Mouse (Mus musculus) right cerebral cortex, postnatal 36 days (tissue): ENCODE data around the gene Sin3a.

Experiments used
- DNase-seq, 2 experiments: peaks; one replicate each; pipeline ENCODE4 v3.0.0; 2022; ENCODE audit warnings: low spot score in 2 of 2, mixed read lengths in 1 of 2

Sin3a gene

DNA sequence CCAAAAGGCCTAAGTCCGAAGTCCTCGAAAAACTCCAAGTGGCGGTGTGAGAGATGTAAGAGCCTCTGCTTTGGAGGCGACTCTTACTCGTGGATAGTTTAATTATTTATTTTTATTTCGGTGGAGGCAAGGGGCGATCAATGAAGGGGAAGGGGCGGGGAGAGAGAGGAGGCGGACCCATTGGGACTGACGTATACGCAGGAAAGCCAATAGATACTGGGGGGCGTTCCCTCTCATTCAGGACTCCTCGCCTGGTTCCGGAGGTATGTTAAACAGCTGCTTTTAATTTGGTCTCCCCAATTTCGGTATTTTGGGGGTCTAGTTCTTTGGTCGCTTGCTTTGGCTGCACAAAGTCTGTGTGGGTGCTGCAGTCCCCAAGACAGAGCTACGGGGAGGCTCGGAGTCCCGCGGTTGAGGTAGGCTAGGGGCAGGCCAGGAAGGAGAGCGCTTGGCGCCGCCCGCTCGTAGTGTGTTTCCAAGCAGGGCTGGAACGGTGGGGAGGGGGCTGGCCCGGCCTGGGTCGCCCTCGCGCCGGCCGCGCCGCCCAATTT is at the start of gene Sin3a:
Gene Sin3a, plus strand, starts transcription at position 240 of the 551 bp plus-strand sequence.
- peak; percentile 51 to 65 for DNase-seq

DNA sequence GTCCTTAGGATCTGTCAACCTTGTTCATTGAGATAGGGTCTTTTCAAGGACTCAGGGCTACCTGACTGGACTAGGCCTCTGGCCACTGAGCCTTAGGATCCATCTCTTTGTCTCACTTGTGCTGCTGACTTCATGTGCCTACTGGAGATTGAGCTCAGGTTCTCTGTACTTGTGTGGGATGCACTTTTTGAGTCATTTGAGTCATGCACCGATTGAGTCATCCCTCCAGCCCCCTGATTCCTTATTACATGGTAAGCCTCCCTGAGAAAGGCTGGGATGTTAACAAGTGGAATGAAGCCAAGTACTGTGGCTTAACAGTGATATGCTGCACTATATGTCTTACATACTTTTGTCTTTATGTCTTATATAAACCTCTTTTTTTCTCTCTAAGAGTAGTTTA is 40.1 kb upstream of the Sin3a start:
- peak; percentile 24 to 42 for DNase-seq

DNA sequence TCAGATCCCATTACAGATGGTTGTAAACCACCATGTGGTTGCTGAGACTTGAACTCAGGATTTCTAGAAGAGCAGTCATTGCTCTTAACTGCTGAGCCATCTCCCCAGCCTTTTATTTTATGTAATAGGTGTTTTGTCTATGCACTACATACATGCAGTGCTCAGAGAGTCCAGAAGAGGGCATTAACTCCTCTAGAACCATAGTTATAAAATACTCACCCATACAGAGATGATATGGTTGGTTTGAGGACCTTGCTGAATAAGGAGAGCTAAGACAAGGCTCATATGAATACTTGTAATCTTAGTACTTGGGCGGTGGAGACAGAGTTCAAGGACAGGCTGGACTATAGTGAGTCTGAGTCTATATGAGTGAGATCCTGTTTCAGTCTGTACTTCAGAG is 15.6 kb upstream of the Sin3a start:
- DNase-seq, result peak; percentile 16 to 26

DNA sequence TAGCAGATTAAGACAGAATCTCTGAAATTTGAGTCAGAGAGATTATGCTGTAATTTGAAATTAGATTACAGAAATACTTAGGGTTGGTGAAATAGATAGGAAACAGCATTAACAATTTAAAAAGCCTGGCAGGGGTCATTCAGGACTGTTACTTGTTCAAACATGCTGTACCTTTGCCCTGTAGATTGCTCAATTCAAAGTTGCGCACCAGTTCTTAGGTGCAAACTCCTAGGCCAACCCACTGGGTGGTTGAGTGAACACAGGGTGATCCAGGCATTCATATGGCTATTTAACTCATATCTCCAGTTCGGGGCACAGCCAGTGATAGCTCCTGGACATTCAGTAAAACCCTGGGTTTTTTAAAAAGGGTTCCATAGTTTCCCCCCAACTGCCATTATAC is 7.7 kb upstream of the Sin3a start:
- DNase-seq, result no peak

DNA sequence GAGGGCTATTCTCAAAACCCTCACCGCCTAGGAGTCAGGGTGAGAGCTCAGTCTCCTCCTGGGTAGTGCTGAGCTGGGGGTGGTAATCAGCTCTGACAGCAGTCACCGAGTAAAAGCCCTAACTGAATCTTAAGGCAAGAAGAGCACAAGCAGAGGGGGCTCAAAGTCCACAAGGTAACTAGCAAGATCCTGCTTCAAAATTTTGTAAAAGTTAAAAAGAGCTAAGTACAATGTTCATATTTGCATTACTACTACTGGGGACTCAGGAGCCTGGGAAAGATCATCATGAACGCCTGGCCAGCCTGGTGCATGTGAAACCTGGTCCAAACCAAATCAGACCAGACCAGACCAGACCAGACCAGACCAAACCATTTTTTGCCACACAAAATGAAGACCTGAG is 3.6 kb upstream of the Sin3a start:
- DNase-seq, result no peak

DNA sequence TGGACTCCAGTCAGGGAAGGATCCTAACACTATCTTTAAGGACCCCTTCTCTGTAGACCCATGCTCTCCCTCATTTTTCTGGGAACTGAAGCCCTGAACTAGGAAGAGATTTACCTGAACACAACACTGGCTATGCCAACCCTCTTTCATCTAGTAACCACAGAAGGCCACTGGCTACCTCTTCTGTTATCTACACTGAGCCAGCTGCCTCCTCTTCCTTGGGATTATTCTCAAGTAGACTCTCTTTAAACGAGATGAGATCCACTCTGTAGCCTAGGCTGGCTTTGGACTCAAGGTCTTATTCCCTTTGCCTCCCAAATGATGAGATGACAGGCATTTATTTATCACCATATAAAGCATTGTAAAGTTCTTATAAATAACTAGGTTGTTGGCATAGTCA is 1.6 kb upstream of the Sin3a start:
- DNase-seq, result no peak

DNA sequence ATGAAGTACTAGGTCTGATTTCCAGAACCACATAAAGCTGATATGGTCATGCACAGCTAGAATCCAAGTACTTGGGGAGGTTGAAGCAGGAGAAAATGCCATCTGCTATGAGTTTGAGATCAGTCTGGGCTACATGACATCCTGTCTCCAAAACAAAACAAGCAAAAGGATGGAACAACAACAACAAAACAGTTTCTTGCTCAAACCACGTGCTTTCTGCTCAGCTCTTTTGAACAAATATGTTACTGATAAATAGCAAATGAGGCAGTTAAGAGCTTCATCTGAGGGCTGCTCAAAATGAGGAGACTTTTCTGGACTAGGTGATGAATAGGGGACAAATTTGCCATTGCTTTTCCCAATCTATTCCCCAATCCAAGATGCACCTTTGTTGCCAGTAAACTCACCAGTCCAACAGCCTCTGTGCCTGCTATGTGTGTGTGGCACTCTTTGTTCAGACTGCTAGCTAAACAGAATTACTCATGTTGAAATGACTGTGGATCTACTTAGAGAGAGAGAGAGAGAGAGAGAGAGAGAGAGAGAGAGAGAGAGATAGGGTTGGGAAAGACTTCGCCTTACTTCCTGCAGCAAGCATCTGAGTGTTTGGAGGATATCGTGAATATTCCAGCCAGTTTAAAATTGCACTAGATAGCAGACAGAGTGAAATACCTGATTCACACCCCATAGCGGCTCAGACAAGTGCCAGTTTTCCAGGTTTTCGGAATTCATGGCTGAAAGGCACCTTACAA is 867 bp upstream of the Sin3a start:
- DNase-seq, result no peak

DNA sequence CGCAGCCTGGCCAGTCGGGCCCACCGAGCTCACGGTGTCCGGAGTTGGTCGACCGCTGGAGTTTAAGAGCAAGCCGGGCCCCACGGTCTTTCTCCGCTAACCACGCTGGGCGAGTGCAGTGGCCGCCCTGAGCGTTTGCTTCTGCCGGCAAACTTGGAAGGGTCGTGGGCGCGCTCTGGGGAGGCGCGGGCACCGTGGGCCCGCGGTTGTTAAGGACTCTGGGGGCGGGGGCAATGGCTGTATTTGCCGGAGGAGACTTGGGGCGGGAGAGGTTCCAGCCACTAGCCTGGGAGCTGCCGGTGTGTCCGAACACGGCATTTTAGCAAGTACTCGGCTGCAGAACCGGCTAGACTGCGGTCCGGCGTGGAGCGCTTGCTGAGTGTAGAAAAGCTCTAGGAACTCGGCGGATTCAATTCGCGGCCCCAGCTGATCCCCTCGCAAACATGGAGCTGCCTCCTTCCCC is 717 bp downstream of the Sin3a start:
- DNase-seq, result no peak

DNA sequence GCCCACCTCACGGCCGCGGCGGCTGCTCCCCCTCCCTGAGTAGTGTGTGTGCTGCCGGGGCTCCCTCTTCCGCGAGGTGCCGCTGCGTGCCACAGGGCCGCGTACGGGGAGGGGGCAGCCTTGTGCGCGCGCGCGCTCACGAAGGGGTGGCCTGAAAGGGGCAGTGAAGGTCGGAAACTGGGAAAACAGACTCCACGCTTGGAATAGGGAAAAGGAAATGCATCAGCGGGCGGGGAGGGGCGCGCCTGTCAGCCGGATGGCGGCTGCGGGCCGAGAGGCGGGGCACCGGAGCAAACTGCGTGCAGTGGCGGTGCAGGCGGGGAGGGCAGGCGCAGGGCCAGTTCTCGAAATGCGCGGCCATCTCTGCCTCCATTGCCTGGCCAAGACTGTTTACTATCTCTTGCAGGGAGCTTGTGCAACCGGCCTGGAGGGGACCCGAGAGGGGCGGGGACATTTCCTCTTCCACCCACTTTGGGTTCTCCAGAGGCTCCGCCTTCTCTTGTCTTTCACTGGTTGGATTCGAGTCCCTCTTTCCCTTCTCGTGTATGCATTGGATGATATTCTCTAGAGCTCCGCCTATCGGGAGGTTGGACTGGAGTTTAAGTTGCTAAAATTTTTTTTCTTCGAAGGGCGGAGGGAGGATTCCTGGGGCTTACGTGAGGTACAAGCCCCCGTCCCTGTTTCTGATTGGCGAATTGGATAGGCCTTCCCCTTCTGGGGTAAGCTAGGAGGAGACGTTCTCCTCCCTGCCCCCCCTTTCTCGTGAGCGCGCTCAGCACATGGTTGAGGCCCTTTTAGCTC is 1.3 kb downstream of the Sin3a start:
- peak; percentile 93 to 98 for DNase-seq

DNA sequence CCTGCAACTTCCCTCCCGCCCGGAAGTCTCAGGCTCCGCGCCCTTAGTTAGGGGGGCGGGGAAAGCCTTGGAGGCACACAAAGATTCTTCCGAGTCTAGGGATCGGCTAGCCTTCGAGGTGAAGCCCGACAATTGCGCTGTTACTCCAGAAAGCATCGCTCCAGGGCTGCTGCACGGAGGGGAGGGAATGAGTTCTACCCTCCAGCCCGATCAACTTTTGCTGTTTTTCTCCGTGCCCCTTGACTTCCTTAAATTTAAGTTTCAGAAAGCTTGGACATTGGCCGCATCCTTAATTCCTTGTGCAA is 1.9 kb downstream of the Sin3a start:
- DNase-seq, result no peak

DNA sequence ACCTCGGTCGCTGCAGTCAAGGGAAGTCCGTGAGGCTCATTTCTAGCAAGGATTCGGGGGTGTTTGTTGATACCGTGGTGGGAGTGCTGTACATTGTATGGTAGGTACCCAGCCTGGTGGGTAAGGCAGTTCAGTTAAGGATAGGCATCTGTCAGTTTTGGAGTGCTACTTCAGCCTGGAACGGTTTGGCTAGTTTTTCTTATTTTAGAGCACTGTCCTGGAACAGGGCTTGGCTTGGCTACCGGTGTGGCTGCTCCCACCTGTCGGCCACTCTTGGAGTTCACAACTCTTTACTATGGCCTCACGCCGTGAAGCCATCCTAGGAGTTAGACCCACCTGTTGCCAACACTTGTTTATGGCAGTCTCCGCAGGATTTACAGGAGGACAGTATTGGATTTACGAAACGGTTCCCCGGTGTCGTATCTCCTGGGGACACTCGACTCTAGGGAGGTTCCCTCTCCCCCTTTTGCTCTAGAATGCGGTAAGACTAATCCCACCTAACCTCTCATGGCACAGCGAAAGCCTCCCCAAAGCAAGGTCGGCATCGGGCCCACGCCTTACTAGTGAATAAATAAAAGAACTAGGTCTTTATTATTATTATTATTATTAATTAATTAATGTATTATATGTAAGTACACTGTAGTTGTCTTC is 2.5 kb downstream of the Sin3a start:
- no peak for DNase-seq

DNA sequence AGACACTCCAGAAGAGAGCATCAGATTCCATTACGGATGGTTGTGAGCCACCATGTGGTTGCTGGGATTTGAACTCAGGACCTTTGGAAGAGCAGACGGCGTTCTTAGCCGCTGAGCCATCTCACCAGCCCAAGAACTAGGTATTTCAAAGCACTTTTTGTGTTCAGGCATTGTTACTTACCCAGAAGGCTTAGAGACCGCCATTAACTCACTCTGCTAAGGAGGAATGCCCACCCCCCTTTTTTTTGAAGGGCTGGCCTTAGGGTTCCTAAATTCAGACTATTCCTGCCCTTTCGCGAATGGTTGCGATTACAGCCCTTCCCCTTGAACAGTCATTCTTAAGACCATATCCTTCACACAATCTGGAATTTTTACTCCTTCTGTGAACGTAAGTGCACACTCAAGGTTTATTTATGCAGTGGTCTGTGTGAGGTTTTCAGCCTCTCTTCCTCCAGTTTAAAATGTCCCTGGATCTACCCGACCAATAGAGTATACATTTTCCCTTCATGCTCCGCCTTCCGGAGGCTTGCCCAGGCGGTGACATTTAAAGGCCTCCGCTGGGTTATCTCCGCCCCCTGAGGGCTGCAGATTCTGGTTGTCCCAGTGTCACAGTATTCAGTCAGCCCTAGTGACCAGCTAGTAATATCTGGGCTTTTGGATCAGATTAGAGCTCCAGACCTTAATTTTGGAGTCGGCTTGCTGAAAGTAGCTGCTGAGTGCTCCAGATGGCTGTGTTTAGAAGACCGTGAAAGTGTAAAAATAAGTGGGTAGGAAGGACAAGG is 3.2 kb downstream of the Sin3a start:
- DNase-seq, result peak; percentile 52 to 56

DNA sequence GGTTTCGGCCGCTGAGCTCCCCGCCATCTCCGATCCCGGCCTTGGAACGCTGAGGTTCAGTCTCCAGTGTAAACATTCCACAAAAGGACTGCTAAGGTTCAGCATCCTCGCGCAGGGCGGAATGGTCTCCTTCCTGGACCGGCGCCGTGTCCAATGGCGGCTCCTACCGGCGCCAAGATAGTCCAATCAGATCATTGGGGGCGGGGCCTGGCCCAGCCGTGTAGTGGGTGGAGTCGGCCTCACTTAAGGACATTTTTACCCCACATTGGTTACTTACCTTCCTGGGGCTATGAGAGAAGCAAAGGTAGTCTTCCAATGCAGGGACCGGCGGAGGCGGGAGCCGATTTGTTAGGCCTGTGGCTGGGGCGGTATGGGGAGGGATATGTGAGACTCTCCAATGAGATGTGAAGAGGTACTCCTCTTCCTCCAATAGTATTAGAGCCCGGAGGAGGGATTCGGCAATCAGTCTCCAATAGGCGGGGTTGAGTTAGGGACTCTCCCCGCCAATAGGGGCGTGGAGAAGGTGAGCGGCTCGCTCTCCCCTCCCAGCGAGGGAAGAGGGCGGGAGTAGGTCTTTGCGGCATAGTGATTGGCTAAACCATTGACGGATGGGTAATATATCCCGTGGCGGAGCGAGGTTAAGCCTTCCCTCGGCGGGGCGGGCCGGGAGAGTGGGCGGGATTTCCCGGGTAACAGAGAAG is 4.0 kb downstream of the Sin3a start:
- DNase-seq, result peak; percentile 97 to 99

DNA sequence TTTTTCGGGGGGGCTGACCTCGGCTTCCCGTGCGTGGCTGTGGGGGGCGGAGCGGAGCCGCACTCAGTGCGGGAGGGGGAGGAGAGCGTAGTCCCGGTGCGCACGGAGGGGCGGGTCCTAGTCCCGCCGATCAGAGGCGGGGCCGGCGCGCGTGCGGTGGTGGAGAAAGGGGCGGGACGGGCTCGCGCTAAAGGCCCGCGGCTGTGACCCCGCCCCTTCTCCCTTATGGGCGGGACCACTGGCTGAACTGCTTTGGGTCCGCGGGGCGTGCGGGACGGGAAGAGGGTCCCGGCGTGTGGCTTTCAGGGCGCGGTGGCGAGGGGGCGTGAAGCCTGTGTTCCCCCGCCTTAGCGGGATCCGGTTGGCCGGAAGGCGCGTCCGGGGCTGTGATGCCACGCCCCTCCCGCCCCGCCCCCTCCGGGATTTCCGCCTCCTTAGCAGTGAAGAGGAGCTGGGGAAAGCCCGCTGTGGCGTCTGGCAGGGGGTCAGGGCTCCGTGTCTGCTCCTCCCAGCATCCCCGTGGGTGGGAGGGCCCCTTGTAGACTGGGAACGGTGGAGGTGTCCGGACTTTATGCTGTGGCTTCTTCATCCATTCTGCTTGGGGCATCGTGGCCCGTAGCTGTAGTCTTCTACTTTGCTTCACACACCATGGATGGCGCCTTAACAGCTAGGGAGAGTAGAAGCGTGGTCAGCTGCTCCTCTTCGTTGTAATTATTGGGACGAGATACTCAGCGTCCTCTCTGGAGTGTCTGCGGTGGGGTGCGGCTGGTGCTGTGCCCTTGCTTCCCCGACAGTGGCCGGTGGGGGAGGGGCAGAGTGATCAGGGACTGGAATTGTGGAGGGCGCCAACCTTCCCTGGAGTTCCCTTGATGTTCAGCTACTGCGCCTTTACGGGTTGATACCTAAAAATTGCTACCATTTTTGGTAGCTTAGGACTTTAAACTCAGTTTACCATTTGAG is 5.1 kb downstream of the Sin3a start:
- DNase-seq, result peak; percentile 79 to 85

DNA sequence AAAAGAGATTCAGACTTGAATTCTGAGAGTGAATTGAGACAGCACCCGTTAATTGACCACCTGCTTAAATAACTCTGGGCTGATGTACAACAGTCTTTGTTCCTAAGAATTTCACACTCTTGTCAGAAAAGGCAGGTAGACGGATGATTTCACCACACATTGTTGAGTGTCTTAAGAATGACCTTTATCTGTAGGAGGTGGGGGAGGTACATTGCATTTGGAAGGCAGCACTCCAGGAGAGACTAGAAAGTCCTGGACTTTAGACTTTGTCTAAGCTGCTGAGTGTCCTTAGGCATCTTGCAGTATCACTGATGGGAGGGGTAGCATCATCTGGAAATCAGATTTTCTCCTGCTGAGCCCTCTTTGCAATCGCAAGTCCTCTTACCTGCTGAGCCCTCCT is 10.4 kb downstream of the Sin3a start:
- DNase-seq, result no peak

DNA sequence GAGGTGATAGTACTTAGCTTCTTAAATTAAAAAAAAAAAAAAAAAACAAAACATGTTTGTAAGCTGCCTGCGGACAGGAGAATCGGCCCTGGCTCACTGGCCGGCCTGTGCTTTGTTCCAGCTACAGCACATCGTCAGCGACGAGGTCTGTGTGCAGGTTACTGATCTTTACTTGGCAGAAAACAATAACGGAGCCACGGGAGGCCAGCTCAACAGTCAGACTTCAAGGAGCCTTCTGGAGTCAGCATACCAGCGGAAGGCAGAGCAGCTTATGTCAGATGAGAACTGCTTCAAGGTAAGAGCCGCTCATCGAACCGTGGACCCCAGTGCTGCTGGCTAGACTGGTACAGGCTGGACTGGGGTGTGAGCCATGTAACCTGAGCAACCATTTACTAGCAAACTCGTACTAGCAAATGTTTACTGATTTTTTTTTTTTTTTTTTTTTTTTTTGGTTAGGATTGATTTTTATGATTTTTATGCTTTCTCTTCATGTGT is 45.5 kb downstream of the Sin3a start:
- no peak for DNase-seq

DNA sequence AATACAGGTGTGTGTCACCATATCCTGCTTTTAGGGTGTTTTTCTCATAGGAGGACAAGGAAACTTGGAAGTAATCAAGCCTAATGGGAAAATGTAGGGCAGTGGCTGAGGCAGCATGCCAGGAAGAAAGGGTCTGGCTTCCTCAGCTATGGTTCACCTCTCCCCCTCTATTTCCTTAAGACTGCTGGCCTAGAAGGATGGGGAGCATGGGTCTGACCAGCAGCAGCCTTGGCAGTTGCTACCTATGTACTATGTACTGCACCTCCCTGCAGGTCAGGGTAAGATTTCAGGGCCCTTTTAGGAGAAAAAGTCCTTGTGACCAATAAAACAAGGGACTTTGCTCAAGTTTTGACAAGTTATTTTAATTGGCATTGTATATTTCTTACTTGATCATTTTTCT is 57.8 kb downstream of the Sin3a start:
- DNase-seq, result no peak

DNA sequence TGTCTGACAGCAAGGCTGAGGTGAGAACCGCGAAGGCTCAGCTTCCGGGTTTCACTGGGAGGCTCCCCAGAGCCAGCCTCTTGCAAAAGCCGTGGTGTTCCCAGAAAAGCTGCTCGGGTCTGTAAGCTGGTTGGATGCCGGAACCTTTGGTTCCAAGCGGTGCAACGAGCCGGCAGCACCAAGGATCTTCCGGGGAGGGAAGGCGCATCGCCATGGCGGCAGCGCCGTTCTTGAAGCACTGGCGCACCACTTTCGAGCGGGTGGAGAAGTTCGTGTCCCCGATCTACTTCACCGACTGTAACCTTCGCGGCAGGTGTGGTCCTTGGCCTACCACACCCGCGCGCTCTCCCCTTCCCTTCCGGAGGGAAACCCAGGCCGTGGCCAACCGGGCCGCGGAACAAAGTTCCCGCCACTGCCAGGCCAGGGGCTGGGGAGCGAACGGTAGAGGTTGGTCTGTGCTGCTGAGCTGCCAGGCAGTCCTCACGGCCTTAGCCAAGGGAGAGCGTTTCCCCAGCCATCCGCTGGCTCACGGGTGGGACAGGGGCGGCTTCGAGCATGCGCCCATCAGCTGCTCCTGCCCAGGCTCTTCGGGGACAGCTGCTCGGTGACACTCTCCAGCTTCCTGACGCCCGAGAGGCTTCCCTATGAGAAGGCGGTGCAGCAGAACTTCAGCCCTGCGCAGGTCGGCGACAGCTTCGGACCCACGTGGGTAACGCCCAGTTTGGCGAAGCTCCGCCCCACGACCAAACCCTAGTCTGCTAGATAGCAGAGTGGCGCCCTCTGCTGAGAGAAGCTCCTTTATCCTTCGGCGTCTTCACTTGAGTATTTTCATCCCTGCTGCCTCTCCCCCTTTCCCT is 59.0 kb downstream of the Sin3a start, which contains the start of gene Man2c1:
Gene Man2c1, plus strand, starts transcription at position 114 of the 857 bp plus-strand sequence.
- peak; percentile 93 to 95 for DNase-seq

DNA sequence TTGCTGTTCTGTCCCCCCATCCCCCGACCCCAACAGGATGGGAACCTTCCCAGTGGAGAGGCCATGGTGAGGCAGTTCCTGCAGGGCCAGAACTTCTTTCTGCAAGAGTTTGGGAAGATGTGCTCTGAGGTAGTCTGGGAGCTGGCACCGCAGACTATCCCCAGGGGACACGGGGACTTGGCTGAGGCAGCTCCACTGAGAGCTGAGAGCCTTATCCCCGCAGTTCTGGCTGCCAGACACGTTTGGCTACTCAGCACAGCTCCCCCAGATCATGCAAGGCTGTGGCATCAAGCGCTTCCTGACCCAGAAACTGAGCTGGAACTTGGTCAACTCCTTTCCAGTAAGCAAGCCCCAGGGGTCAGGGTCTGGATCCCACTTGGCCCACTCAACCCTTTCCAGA is 65.4 kb downstream of the Sin3a start:
- no peak for DNase-seq
